Mouse (Mus musculus) testis, adult 2 months (tissue): ENCODE measurements around the gene Gm7029. TPM values are rescaled to one million over a fixed set of nuclear protein-coding genes. Genes with fewer than 3 reads are reported as not detected.
"Not testable (repeated sequence)": the region's sequence is repeated elsewhere in the genome, so short reads cannot be mapped to it uniquely, and the experiment has no call there.

Experiments
- H3K27ac ChIP-seq: fragments of 200-500 bp; 2 replicates; pipeline ENCODE4 v1.5.1; 2012; ENCODE audit warnings: low read depth, low read length; ENCODE audit not compliant: control insufficient read depth, insufficient read depth
- H3K27me3 ChIP-seq: fragments of 200-500 bp; 2 replicates; pipeline ENCODE4 v1.6.1; 2012; ENCODE audit warnings: mild to moderate bottlenecking, low read length, moderate library complexity; ENCODE audit not compliant: control insufficient read depth, insufficient read depth
- H3K36me3 ChIP-seq: fragments of 200-500 bp; 2 replicates; pipeline ENCODE4 v1.6.1; 2012; ENCODE audit warnings: mild to moderate bottlenecking, low read length; ENCODE audit not compliant: control insufficient read depth, insufficient read depth
- H3K4me1 ChIP-seq: fragments of 200-500 bp; 2 replicates; pipeline ENCODE4 v1.6.1; 2012; ENCODE audit warnings: low read length; ENCODE audit not compliant: control insufficient read depth, insufficient read depth
- H3K4me3 ChIP-seq: fragments of 200-500 bp; 2 replicates; pipeline ENCODE4 v1.5.1; 2012; ENCODE audit warnings: low read depth, mild to moderate bottlenecking, low read length, moderate library complexity, mixed read lengths; ENCODE audit not compliant: control insufficient read depth
- CTCF ChIP-seq: fragments of 200-500 bp; IDR thresholded peaks from 2 replicates; pipeline ENCODE4 v1.5.1; 2012; ENCODE audit warnings: low read depth, mild to moderate bottlenecking, inconsistent platforms, low read length, moderate library complexity; ENCODE audit not compliant: control insufficient read depth, insufficient read depth, insufficient replicate concordance
- POLR2A ChIP-seq: fragments of 200-500 bp; IDR thresholded peaks from 2 replicates; pipeline ENCODE4 v1.6.1; 2012; ENCODE audit warnings: low read depth, mild to moderate bottlenecking, inconsistent platforms, low read length, moderate library complexity; ENCODE audit not compliant: control insufficient read depth
- polyA plus RNA-seq: library from polyadenylated mRNA; depleted of rRNA; stranded (reverse); fragments of >200 nt; gene quantifications from 2 replicates; pipeline ENCODE4 v1.2.3, GENCODE M21; 2012; rRNA removed

Gm7029 gene
- polyA plus RNA-seq = not detected in 2 replicates

GRCm38 (mm10) chr17:33873537-33873936, at the start of gene Gm7029:
TSS of gene Gm7029 (plus strand) at chr17:33873837.
- not testable (repeated sequence) for H3K36me3 ChIP-seq, H3K4me1 ChIP-seq, H3K27ac ChIP-seq, H3K27me3 ChIP-seq, H3K4me3 ChIP-seq

DNA sequence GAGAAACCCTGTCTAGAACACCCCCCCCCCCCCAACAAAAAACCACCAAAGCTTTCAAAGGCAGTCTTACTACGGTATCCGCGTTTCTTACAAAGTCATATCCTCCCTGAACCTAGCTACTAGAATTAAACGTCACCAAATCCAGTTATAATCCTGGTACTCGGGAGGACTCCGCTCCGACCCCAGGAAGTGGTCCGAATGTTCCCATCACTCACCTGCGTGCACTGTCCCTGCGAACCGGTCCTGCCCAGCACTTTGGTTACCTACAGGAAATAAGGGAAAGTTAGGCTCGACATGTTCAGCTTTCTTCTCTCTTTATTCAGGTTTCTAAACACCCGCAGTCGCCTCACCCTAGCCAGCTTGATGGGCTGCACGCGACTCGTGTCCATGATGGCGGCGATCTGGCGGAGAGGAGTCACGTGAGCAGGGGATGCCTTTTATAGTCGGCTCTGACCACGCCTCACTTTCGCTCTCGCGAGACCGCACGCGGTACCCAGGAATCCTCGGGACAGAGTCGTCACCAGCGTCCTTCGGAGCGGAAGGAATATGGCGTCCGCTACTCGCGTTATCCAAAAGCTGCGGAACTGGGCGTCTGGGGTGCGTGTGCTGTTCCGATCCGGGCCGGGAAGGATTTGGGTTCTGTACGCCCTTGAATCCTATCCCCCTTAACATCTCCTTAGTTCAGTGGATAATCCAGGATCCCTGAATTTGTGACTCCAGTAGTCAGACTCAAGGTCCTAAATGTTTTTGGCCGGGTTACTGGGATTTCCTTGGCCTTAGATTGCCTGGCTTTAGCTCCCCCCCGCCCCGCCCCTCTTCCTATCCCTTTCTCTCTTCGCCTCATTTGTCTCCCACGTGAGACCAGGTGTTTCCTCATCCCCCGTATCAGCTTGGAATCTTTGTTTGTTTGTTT, 49.3 kb upstream of the Gm7029 start, which contains the start of the genes Rps28 and Ndufa7:
Gene Rps28, minus strand, starts transcription at position 479 of the 913 bp plus-strand sequence.
Gene Ndufa7, plus strand, starts transcription at position 489 of the 913 bp plus-strand sequence.
- peaks cover 2% of the 10 kb centered on the region; the same call in 1 of the 2 replicates for H3K36me3 ChIP-seq
- peaks cover 2% of the 10 kb centered on the region for H3K4me1 ChIP-seq
- H3K27ac ChIP-seq = peak within 1 kb of the TSS; percentile 93
- H3K27me3 ChIP-seq = no peaks in the 10 kb centered on the region
- H3K4me3 ChIP-seq = peak within 1 kb of the TSS; percentile 98
- TF ChIP-seq CTCF = no peak
- peak; percentile 100 for TF ChIP-seq POLR2A

DNA sequence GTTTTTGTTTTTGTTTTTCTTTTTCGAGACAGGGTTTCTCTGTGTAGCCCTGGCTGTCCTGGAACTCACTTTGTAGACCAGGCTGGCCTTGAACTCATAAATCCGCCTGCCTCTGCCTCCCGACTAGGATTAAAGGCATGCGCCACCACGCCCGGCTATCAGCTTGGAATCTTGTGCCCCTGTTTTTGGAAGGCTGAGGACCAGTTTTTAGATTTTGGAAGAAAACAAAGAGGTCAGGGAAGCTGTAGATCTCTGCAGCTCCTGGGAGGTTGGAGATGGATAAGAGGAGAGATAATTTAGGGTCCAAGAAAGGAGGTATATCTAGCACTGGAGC, 48.7 kb upstream of the Gm7029 start:
- Histone ChIP-seq H3K4me3 (peak overlapping the region; percentile 98), H3K27ac (peak overlapping the region; percentile 46; the same call in 1 of the 2 replicates)
- not testable (repeated sequence) for H3K27me3 ChIP-seq, H3K4me1 ChIP-seq, H3K36me3 ChIP-seq

- H3K27ac ChIP-seq = no peak overlapping the region
- TF ChIP-seq POLR2A (no peak), CTCF (no peak)
- no peaks in the 10 kb centered on the region for H3K27me3 ChIP-seq
- peak overlapping the region; percentile 3; the same call in 1 of the 2 replicates for H3K4me3 ChIP-seq
- H3K36me3 ChIP-seq = peaks cover 4% of the 10 kb centered on the region
- peaks cover 2% of the 10 kb centered on the region; the same call in 1 of the 2 replicates for H3K4me1 ChIP-seq
Measured at GRCm38 (mm10) chr17:33825462-33825861, 48.2 kb upstream of the Gm7029 start.

DNA sequence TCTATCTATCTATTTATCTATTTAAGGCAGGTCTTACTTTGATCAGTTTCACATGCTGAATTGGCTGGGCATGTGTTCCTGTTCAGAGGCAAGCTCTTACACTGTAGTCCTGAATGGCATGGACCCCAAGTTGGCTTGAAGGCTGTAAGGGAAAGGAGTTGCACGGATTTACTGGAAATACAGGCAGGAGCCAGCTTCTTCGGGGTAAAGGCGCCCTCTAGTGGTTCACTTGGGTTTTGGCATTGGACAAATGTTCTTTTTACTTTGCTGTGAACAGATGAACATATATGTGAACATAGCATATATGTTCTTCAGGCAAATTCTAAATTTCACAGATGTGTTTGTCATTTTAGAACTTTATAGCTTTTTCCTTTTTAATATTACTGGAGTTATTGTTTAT, 46.8 kb upstream of the Gm7029 start:
- Histone ChIP-seq H3K36me3 (peaks cover 4% of the 10 kb centered on the region), H3K4me1 (peaks cover 2% of the 10 kb centered on the region; the same call in 1 of the 2 replicates), H3K4me3 (no peak overlapping the region), H3K27ac (no peak overlapping the region), H3K27me3 (no peaks in the 10 kb centered on the region)
- no peak for TF ChIP-seq POLR2A
- peak; percentile 28; the same call in 1 of the 2 replicates for TF ChIP-seq CTCF

GRCm38 (mm10) chr17:33828892-33829291, 44.7 kb upstream of the Gm7029 start:
- no peak for TF ChIP-seq POLR2A
- no peak for TF ChIP-seq CTCF
- Histone ChIP-seq H3K4me1 (peaks cover 2% of the 10 kb centered on the region; the same call in 1 of the 2 replicates), H3K36me3 (peaks cover 4% of the 10 kb centered on the region)

DNA sequence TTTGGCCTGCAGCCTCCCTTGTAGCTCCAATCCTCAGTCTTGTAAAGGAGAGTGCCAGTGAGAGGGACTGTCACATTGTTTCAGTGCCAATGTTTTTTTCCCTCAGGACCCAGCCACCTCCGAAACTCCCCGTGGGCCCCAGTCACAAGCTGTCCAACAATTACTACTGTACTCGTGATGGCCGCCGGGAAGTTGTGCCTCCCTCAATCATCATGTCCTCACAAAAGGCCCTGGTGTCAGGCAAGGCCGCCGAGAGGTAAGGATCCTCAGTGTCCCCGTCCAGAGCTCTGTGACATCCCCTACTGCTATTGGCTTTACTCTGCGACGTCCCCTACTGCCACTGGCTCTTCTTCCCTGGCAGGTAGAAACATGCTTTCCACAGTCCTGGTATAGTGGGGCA, 44.1 kb upstream of the Gm7029 start:
- Histone ChIP-seq H3K36me3 (peaks cover 4% of the 10 kb centered on the region), H3K27me3 (no peaks in the 10 kb centered on the region), H3K4me1 (peaks cover 2% of the 10 kb centered on the region; the same call in 1 of the 2 replicates), H3K4me3 (no peak overlapping the region), H3K27ac (no peak overlapping the region)
- TF ChIP-seq CTCF = no peak
- no peak for TF ChIP-seq POLR2A

More at GRCm38 (mm10) chr17:33828892-33829291, 44.7 kb upstream of the Gm7029 start:
- no peak overlapping the region for H3K27ac ChIP-seq
- no peaks in the 10 kb centered on the region for H3K27me3 ChIP-seq
- H3K4me3 ChIP-seq = no peak overlapping the region
